Mouse (Mus musculus) stomach, postnatal 0 days (tissue): ENCODE results near the gene Bean1.

Experiments used
- CTCF ChIP-seq: IDR thresholded peaks from 2 replicates; pipeline ENCODE4 v1.5.1; 2016; ENCODE audit warnings: antibody characterized with exemption, low read depth, mild to moderate bottlenecking, moderate library complexity
- EP300 ChIP-seq: optimal IDR thresholded peaks from 2 replicates; pipeline ENCODE3; 2016; ENCODE audit warnings: antibody characterized with exemption

- TF ChIP-seq CTCF (no peak), EP300 (no peak)
Measured at GRCm38 (mm10) chr8:104160731-104161130, 9.5 kb upstream of the Bean1 start.
